Mouse (Mus musculus) cerebellum, adult 2 months (tissue): ENCODE measurements at regions not wholly inside any gene's neighbourhood (a gene's known extent, or its start where the extent isn't known, plus 50 kb on each side); places are given as distances from the start of the nearest gene placed in this dataset.

Source experiments
- CTCF ChIP-seq: fragments of 200-500 bp; IDR thresholded peaks from 2 replicates; pipeline ENCODE4 v1.5.1; 2011; ENCODE audit warnings: low read depth, mild to moderate bottlenecking, control low read depth, low read length, moderate library complexity, borderline replicate concordance; ENCODE audit not compliant: insufficient read depth
- POLR2A ChIP-seq: fragments of 200-500 bp; IDR thresholded peaks from 2 replicates; pipeline ENCODE4 v1.6.1; 2011; ENCODE audit warnings: low read length, control low read depth, borderline replicate concordance; ENCODE audit not compliant: insufficient read depth

DNA sequence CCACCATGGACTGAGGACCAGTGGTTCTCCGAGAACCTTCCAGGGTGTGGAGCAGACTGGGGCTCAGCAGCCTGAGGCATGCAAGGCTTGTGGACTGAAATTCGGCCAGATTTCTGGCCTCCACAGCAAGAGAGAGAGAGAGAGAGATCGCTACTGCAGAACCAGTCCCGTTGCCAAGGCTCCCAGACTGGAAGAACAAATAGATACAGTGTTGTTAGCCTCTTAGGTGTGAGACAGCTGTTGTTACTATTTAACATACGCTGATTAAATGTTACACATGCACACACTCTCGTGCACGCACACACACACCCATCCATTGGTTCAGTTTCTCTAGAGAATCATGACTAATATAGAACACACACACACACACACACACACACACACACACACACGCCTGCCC, 133.4 kb upstream of the Ajap1 start:
- TF ChIP-seq POLR2A = no peak
- TF ChIP-seq CTCF = no peak
